Mouse (Mus musculus) hindbrain, embryonic 16.5 days (tissue): Measurements from ENCODE around the gene Mcpt8. TPM values are rescaled to one million over a fixed set of nuclear protein-coding genes. Genes with fewer than 3 reads are reported as not detected.
"Not testable (repeated sequence)": the region's sequence is repeated elsewhere in the genome, so short reads cannot be mapped to it uniquely, and the experiment has no call there.

ENCODE experiments used
- ATAC-seq: fragments of 200-750 bp; cut with Nextera tagmentation; 2 replicates; pipeline ENCODE4 v1.8.0; 2017; ENCODE audit warnings: moderate TSS enrichment, moderate library complexity
- H3K27ac ChIP-seq: fragments of 300-500 bp; sonication (generic); 2 replicates; pipeline ENCODE4 v1.5.1; 2014; ENCODE audit warnings: low read depth, mild to moderate bottlenecking, control low read depth, low read length, moderate library complexity
- H3K27me3 ChIP-seq: fragments of 300-500 bp; sonication (generic); replicated peaks from 2 replicates; pipeline ENCODE4 v1.6.1; 2014; ENCODE audit warnings: low read length; ENCODE audit not compliant: control insufficient read depth, insufficient read depth
- H3K36me3 ChIP-seq: fragments of 300-500 bp; sonication (generic); 2 replicates; pipeline ENCODE4 v1.6.1; 2014; ENCODE audit warnings: mild to moderate bottlenecking, low read length, moderate library complexity, mixed read lengths; ENCODE audit not compliant: control insufficient read depth, insufficient read depth
- H3K4me1 ChIP-seq: fragments of 300-500 bp; sonication (generic); 2 replicates; pipeline ENCODE4 v1.6.1; 2014; ENCODE audit warnings: low read depth, low read length; ENCODE audit not compliant: control insufficient read depth, insufficient read depth
- H3K4me2 ChIP-seq: fragments of 300-500 bp; sonication (generic); 2 replicates; pipeline ENCODE4 v1.6.1; 2014; ENCODE audit warnings: mild to moderate bottlenecking, low read length, control low read depth, moderate library complexity
- H3K4me3 ChIP-seq: fragments of 300-500 bp; sonication (generic); 2 replicates; pipeline ENCODE4 v1.5.1; 2014; ENCODE audit warnings: mild to moderate bottlenecking, low read length, control low read depth, moderate library complexity
- H3K9ac ChIP-seq: fragments of 300-500 bp; sonication (generic); 2 replicates; pipeline ENCODE4 v1.6.1; 2014; ENCODE audit warnings: low read depth, mild to moderate bottlenecking, control low read depth, low read length, moderate library complexity
- H3K9me3 ChIP-seq: fragments of 300-500 bp; sonication (generic); 2 replicates; pipeline ENCODE4 v1.6.1; 2014; ENCODE audit warnings: mild to moderate bottlenecking, low read length, moderate library complexity; ENCODE audit not compliant: control insufficient read depth
- WGBS: fragments of 180-500 bp; shearing (Covaris S2); extraction: QIAGEN DNeasy Blood & Tissue Kit; methylation state at CpG from one replicate; pipeline ENCODE4 v1.1.7; 2014; 5-methylcytosine and 5-hydroxymethylcytosine counted together
- microRNA-seq: library from miRNA; unstranded; fragments of <30 nt; microRNA quantifications from one replicate; pipeline ENCODE4, GENCODE M21; 2017
- polyA plus RNA-seq: library from polyadenylated mRNA; unstranded; fragments of >200 nt; fragmentation: Nextera tagmentation; extraction: Ambion mirVana; gene quantifications from 2 replicates; pipeline ENCODE4 v1.2.1, GENCODE M21; 2015

Gene Mcpt8
- polyA plus RNA-seq, 1 experiment from 2014 or later: not detected

GRCm38 (mm10) chr14:56041792-56042191 is 43.3 kb downstream of the Mcpt8 start, which contains the start of gene Mcpt2:
TSS of gene Mcpt2 (plus strand) at chr14:56042041.
- not testable (repeated sequence) for H3K9me3 ChIP-seq, H3K4me1 ChIP-seq, H3K27me3 ChIP-seq, H3K4me3 ChIP-seq, H3K36me3 ChIP-seq, H3K27ac ChIP-seq, ATAC-seq, H3K9ac ChIP-seq, H3K4me2 ChIP-seq
- 78% methylated on average over 1 of the region's 1 CpGs for WGBS

DNA sequence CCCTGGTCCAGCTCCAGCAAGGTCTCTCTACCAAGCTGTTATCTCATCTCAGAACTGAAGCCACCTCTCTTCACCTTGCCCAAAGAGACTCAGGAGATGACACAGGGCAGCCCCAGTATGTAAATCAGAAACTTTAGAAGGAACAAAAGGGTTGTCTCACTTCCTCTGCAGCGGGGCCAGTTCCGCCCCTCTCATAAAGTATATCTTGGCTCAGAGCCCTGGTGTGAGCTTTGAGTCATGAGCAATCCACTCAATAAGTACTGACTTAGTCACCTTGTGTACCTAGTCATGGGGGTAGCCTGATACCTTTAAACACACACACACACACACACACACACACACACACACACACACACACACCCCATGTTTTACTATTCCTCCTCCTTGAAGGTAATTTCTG is 50.6 kb downstream of the Mcpt8 start:
- WGBS: 91% methylated on average over 2 of the region's 2 CpGs
- no peak for ATAC-seq
- Histone ChIP-seq H3K36me3 (no peaks in the 10 kb centered on the region), H3K4me3 (no peak overlapping the region), H3K27me3 (no peaks in the 10 kb centered on the region), H3K9me3 (no peaks in the 10 kb centered on the region), H3K4me2 (no peak overlapping the region), H3K27ac (no peak overlapping the region), H3K4me1 (no peaks in the 10 kb centered on the region), H3K9ac (no peak overlapping the region)

Small RNAs within 50 kb of the gene (microRNA-seq; reads per million reads assigned to microRNA genes)
- not detected for gene Mir6949

Other genes starting within 250 kb of the Mcpt8 start
- 8.4 and 13.7 TPM in 2 replicates for gene Nynrin, start 231.3 kb downstream of the Mcpt8 start, polyA plus RNA-seq
- 0.35 and 0.56 TPM in 2 replicates for gene Cbln3, start 200.9 kb downstream of the Mcpt8 start, polyA plus RNA-seq
- 9.1 and 11.4 TPM in 2 replicates for gene Khnyn, start 200.3 kb downstream of the Mcpt8 start, polyA plus RNA-seq
- 163 and 175 TPM in 2 replicates for gene Sdr39u1, start 185.0 kb downstream of the Mcpt8 start, polyA plus RNA-seq
- 2.2 TPM in 1 of 2 replicates, not detected in the other for gene Cma1, start 140.6 kb downstream of the Mcpt8 start, polyA plus RNA-seq
- gene Cma2, start 134.3 kb downstream of the Mcpt8 start, polyA plus RNA-seq: not detected in 2 replicates
- not detected in 2 replicates for gene Mcpt1, start 67.3 kb downstream of the Mcpt8 start, polyA plus RNA-seq
- not detected in 2 replicates for gene Mcpt9, start 54.8 kb downstream of the Mcpt8 start, polyA plus RNA-seq
- gene Mcpt2, start 43.2 kb downstream of the Mcpt8 start, polyA plus RNA-seq: not detected in 2 replicates
- gene Mcpt4, start 23.0 kb downstream of the Mcpt8 start, polyA plus RNA-seq: not detected in 2 replicates
- gene Ctsg, start 17.3 kb upstream of the Mcpt8 start, polyA plus RNA-seq: 0.31 TPM in 1 of 2 replicates, not detected in the other
- gene Gzme, start 35.4 kb upstream of the Mcpt8 start, polyA plus RNA-seq: not detected in 2 replicates
- not detected in 2 replicates for gene Gzmd, start 47.3 kb upstream of the Mcpt8 start, polyA plus RNA-seq
- not detected in 2 replicates for gene Gzmg, start 74.3 kb upstream of the Mcpt8 start, polyA plus RNA-seq
- gene Gzmn, start 89.3 kb upstream of the Mcpt8 start, polyA plus RNA-seq: not detected in 2 replicates
- not detected in 2 replicates for gene Gzmf, start 126.1 kb upstream of the Mcpt8 start, polyA plus RNA-seq
- not detected in 2 replicates for gene Gzmc, start 149.4 kb upstream of the Mcpt8 start, polyA plus RNA-seq
- gene Gzmb, start 177.0 kb upstream of the Mcpt8 start, polyA plus RNA-seq: not detected in 2 replicates